Mouse (Mus musculus): ENCODE measurements at regions not wholly inside any gene's neighbourhood (a gene's known extent, or its start where the extent isn't known, plus 50 kb on each side); places are given as distances from the start of the nearest gene placed in this dataset.

- no peaks in the 10 kb centered on the region for H3K9me3 ChIP-seq (ENCODE audit: low read length)
- H3K9ac ChIP-seq (replicated peaks; ENCODE audit: low read length): no peak overlapping the region
- no peak for ATAC-seq (ENCODE audit: low FRiP score, low TSS enrichment)
- no peaks in the 10 kb centered on the region for H3K27me3 ChIP-seq (ENCODE audit: insufficient read depth, low read length)
- no peaks in the 10 kb centered on the region for H3K4me1 ChIP-seq (ENCODE audit: insufficient read depth, low read length)
- no peak overlapping the region for H3K4me2 ChIP-seq (replicated peaks; ENCODE audit: low read depth, low read length)
- H3K4me3 ChIP-seq (ENCODE audit: low read length): no peak overlapping the region
- no peak overlapping the region for H3K27ac ChIP-seq (ENCODE audit: low read length)
- H3K36me3 ChIP-seq (ENCODE audit: insufficient read depth, low read length): no peaks in the 10 kb centered on the region
These were observed 150.3 kb downstream of the Rnf152 start for GRCm38 (mm10) chr1:105206216-105206615.

GRCm38 (mm10) chr1:105199305-105199704, 157.2 kb downstream of the Rnf152 start:
- Histone ChIP-seq H3K4me3 (ENCODE audit: low read length) (no peak overlapping the region), H3K9me3 (ENCODE audit: low read length) (no peaks in the 10 kb centered on the region), H3K4me1 (ENCODE audit: insufficient read depth, low read length) (no peaks in the 10 kb centered on the region), H3K27me3 (ENCODE audit: insufficient read depth, low read length) (no peaks in the 10 kb centered on the region), H3K4me2 (replicated peaks; ENCODE audit: low read depth, low read length) (no peak overlapping the region), H3K27ac (ENCODE audit: low read length) (no peak overlapping the region), H3K36me3 (ENCODE audit: insufficient read depth, low read length) (no peaks in the 10 kb centered on the region), H3K9ac (replicated peaks; ENCODE audit: low read length) (no peak overlapping the region)
- WGBS: 63% methylated on average over 3 of the region's 3 CpGs
- peak; percentile 67; the same call in 1 of the 2 replicates for ATAC-seq (ENCODE audit: low FRiP score, low TSS enrichment)

GRCm38 (mm10) chr1:105191126-105191525, 165.4 kb downstream of the Rnf152 start:
- Histone ChIP-seq H3K9me3 (ENCODE audit: low read length) (no peaks in the 10 kb centered on the region), H3K4me2 (replicated peaks; ENCODE audit: low read depth, low read length) (no peak overlapping the region), H3K9ac (replicated peaks; ENCODE audit: low read length) (no peak overlapping the region), H3K4me1 (ENCODE audit: insufficient read depth, low read length) (no peaks in the 10 kb centered on the region), H3K27ac (ENCODE audit: low read length) (no peak overlapping the region), H3K27me3 (ENCODE audit: insufficient read depth, low read length) (no peaks in the 10 kb centered on the region), H3K36me3 (ENCODE audit: insufficient read depth, low read length) (no peaks in the 10 kb centered on the region), H3K4me3 (ENCODE audit: low read length) (no peak overlapping the region)
- no peak for ATAC-seq (ENCODE audit: low FRiP score, low TSS enrichment)
- WGBS: 87% methylated on average over 3 of the region's 3 CpGs

DNA sequence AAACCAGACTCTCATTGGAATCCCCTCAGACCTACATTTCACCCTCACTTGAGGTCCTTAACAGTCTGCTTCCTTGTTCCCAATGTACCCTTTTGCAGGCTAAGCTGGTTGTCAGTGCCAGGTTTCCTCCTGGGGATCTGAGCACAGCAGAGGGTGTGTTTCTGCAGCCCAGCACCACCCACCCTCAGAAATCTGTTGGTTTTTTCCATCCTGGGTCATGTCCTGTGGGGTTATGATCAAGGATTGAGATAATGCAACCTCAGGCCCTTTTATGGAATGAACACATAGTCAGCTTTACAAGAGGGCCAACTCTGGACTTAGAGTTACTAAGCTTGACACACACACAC, 167.6 kb downstream of the Rnf152 start:
- Histone ChIP-seq H3K4me3 (ENCODE audit: low read length) (no peak overlapping the region), H3K4me1 (ENCODE audit: insufficient read depth, low read length) (no peaks in the 10 kb centered on the region), H3K9me3 (ENCODE audit: low read length) (no peaks in the 10 kb centered on the region), H3K4me2 (replicated peaks; ENCODE audit: low read depth, low read length) (no peak overlapping the region), H3K27ac (ENCODE audit: low read length) (no peak overlapping the region), H3K36me3 (ENCODE audit: insufficient read depth, low read length) (no peaks in the 10 kb centered on the region), H3K9ac (replicated peaks; ENCODE audit: low read length) (no peak overlapping the region), H3K27me3 (ENCODE audit: insufficient read depth, low read length) (no peaks in the 10 kb centered on the region)
- ATAC-seq (ENCODE audit: low FRiP score, low TSS enrichment): no peak

GRCm38 (mm10) chr1:105188210-105188919, 168.1 kb downstream of the Rnf152 start:
- no peak overlapping the region for H3K4me3 ChIP-seq (ENCODE audit: low read length)
- no peak for ATAC-seq (ENCODE audit: low FRiP score, low TSS enrichment)
- 71% methylated on average over 3 of the region's 3 CpGs for WGBS
- no peaks in the 10 kb centered on the region for H3K27me3 ChIP-seq (ENCODE audit: insufficient read depth, low read length)
- no peak overlapping the region for H3K9ac ChIP-seq (replicated peaks; ENCODE audit: low read length)
- H3K36me3 ChIP-seq (ENCODE audit: insufficient read depth, low read length): no peaks in the 10 kb centered on the region
- H3K9me3 ChIP-seq (ENCODE audit: low read length): no peaks in the 10 kb centered on the region
- H3K4me2 ChIP-seq (replicated peaks; ENCODE audit: low read depth, low read length): no peak overlapping the region
- H3K27ac ChIP-seq (ENCODE audit: low read length): no peak overlapping the region
- H3K4me1 ChIP-seq (ENCODE audit: insufficient read depth, low read length): no peaks in the 10 kb centered on the region

DNA sequence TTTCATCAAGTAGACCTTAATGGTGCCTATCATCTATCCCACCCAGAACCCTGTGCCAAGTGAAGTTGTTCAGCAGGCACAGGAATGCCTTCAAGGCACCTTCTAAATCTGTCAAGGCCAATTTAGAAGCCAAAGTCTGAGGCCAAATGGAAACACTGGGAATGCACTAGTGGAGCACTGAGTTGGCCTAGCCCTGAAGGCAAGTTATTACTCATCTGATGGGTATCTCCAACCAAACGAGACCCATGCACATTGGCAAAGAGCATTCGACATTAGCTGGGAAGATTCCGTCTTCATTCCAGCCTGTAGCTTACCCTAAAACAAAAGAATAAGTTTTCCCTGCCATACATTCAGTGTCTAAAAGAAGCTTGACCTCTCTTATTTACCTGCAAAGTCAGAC, 172.0 kb downstream of the Rnf152 start:
- Histone ChIP-seq H3K4me3 (ENCODE audit: low read length) (no peak overlapping the region), H3K9me3 (ENCODE audit: low read length) (no peaks in the 10 kb centered on the region), H3K27me3 (ENCODE audit: insufficient read depth, low read length) (no peaks in the 10 kb centered on the region), H3K27ac (ENCODE audit: low read length) (no peak overlapping the region), H3K4me2 (replicated peaks; ENCODE audit: low read depth, low read length) (no peak overlapping the region), H3K9ac (replicated peaks; ENCODE audit: low read length) (no peak overlapping the region), H3K4me1 (ENCODE audit: insufficient read depth, low read length) (peaks cover 7% of the 10 kb centered on the region; the same call in 1 of the 2 replicates), H3K36me3 (ENCODE audit: insufficient read depth, low read length) (no peaks in the 10 kb centered on the region)
- no peak for ATAC-seq (ENCODE audit: low FRiP score, low TSS enrichment)
- WGBS: 85% methylated on average over 3 of the region's 3 CpGs

- H3K9ac ChIP-seq (replicated peaks; ENCODE audit: low read length): no peak overlapping the region; the same call in 1 of the 2 replicates
- no peak overlapping the region for H3K4me3 ChIP-seq (ENCODE audit: low read length)
- 26% methylated on average over 3 of the region's 3 CpGs for WGBS
- H3K4me2 ChIP-seq (replicated peaks; ENCODE audit: low read depth, low read length): peak overlapping the region; percentile 24; the same call in 1 of the 2 replicates
- H3K27me3 ChIP-seq (ENCODE audit: insufficient read depth, low read length): no peaks in the 10 kb centered on the region
- no peaks in the 10 kb centered on the region for H3K36me3 ChIP-seq (ENCODE audit: insufficient read depth, low read length)
- no peaks in the 10 kb centered on the region for H3K9me3 ChIP-seq (ENCODE audit: low read length)
- H3K4me1 ChIP-seq (ENCODE audit: insufficient read depth, low read length): peaks cover 28% of the 10 kb centered on the region
- peak overlapping the region; percentile 75 for H3K27ac ChIP-seq (ENCODE audit: low read length)
- peak; percentile 98 for ATAC-seq (ENCODE audit: low FRiP score, low TSS enrichment)
These were observed 177.1 kb downstream of the Rnf152 start for GRCm38 (mm10) chr1:105179371-105179823.

DNA sequence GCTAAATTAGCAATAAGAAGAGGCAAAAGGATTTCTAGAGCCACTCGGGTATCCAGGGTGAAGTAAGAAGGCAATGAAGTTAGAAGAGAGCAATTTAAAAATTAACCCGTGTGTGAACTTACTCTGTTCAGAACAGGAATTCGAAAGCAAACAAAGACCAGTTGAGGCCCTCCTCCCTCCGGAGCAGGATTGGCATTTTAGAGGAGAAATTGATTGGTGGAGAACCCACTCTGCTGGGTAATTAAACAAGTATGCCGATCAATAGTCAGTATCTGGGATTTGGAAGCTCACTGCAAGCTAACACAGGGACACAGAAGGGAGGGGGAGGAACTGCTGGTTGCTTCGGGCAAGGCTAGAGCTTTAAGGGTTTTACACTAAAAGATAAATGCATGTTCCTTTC, 177.7 kb downstream of the Rnf152 start:
- Histone ChIP-seq H3K36me3 (ENCODE audit: insufficient read depth, low read length) (no peaks in the 10 kb centered on the region), H3K4me1 (ENCODE audit: insufficient read depth, low read length) (peaks cover 28% of the 10 kb centered on the region)
- 26% methylated on average over 6 of the region's 6 CpGs for WGBS

DNA sequence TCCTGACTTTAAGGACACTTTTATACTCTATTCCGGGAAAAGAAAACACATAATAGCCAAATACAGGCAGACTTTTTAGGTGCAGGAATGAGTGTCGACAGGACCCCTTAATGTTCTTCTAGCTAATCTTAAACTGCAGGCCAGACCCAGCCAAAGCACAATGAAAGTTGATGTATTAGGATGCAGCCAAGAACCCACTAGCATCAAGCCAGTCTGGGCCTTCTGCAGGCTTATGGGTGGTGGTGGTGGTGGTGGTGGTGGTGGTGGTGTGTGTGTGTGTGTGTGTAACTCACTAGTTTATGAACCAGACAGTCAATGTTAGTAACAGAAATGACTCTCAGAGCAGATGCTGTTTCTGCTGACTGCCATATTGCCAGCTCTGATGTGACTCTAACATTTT, 178.6 kb downstream of the Rnf152 start:
- Histone ChIP-seq H3K4me2 (replicated peaks; ENCODE audit: low read depth, low read length) (no peak overlapping the region), H3K27me3 (ENCODE audit: insufficient read depth, low read length) (no peaks in the 10 kb centered on the region), H3K9ac (replicated peaks; ENCODE audit: low read length) (no peak overlapping the region), H3K27ac (ENCODE audit: low read length) (peak overlapping the region; percentile 75), H3K9me3 (ENCODE audit: low read length) (no peaks in the 10 kb centered on the region), H3K4me1 (ENCODE audit: insufficient read depth, low read length) (peaks cover 28% of the 10 kb centered on the region), H3K4me3 (ENCODE audit: low read length) (no peak overlapping the region), H3K36me3 (ENCODE audit: insufficient read depth, low read length) (no peaks in the 10 kb centered on the region)
- WGBS: 63% methylated on average over 2 of the region's 2 CpGs
- ATAC-seq (ENCODE audit: low FRiP score, low TSS enrichment): no peak

More for the DNA sequence above, 177.7 kb downstream of the Rnf152 start:
- peak overlapping the region; percentile 24; the same call in 1 of the 2 replicates for H3K4me2 ChIP-seq (replicated peaks; ENCODE audit: low read depth, low read length)
- peak overlapping the region; percentile 75 for H3K27ac ChIP-seq (ENCODE audit: low read length)
- peak overlapping the region; percentile 24 for H3K9ac ChIP-seq (replicated peaks; ENCODE audit: low read length)
- H3K4me3 ChIP-seq (ENCODE audit: low read length): no peak overlapping the region
- peak; percentile 81 for ATAC-seq (ENCODE audit: low FRiP score, low TSS enrichment)
- no peaks in the 10 kb centered on the region for H3K27me3 ChIP-seq (ENCODE audit: insufficient read depth, low read length)
- H3K9me3 ChIP-seq (ENCODE audit: low read length): no peaks in the 10 kb centered on the region

DNA sequence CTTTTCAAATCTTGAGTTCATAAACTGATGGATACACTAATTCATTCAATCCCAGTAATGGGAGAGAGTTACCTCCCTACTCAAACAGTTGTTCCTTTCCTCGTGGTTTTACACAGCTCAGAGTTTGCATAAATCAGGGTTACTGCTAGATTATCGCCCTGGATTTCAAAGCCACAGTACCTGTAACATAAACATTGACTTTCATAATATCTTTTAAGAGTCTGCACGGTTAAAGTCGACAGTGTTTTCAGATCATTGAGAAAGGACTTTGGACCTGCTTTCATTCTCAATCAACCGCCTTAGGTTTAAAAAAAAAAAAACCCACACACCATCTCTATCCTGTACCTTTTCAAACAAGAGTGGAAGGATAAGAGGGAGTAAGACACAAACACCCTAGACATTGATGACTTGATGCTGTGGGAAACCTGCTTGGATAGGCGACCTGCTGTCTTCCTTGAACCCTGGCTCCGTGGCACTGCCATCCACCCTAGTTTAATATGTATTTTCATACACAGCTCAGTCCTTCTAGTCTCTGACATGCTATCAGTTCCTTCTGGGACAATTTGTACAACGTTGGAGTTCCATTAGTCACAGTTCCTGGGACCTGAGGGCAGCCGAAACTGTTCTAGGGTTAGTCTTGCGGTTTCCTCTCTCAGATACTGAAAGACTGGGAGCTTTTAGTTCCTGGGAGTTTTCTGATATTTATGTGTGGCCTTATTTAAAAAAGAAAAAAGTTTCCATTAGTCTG, 179.3 kb downstream of the Rnf152 start:
- WGBS: 66% methylated on average over 10 of the region's 10 CpGs
- no peak for ATAC-seq (ENCODE audit: low FRiP score, low TSS enrichment)

More for the DNA sequence above, 179.3 kb downstream of the Rnf152 start:
- no peaks in the 10 kb centered on the region for H3K9me3 ChIP-seq (ENCODE audit: low read length)
- H3K27me3 ChIP-seq (ENCODE audit: insufficient read depth, low read length): no peaks in the 10 kb centered on the region
- H3K4me1 ChIP-seq (ENCODE audit: insufficient read depth, low read length): peaks cover 28% of the 10 kb centered on the region
- peak overlapping the region; percentile 75 for H3K27ac ChIP-seq (ENCODE audit: low read length)
- no peak overlapping the region for H3K9ac ChIP-seq (replicated peaks; ENCODE audit: low read length)
- H3K36me3 ChIP-seq (ENCODE audit: insufficient read depth, low read length): no peaks in the 10 kb centered on the region
- H3K4me3 ChIP-seq (ENCODE audit: low read length): no peak overlapping the region
- no peak overlapping the region for H3K4me2 ChIP-seq (replicated peaks; ENCODE audit: low read depth, low read length)

Measured in kidney, embryonic 16.5 days (tissue).